Mouse (Mus musculus): ENCODE measurements around the gene Fam126b. TPM values are rescaled to one million over a fixed set of nuclear protein-coding genes. Genes with fewer than 3 reads are reported as not detected.
A peak's percentile ranks its signal among the peaks of the same experiment; 100 is the strongest.
"Not testable (repeated sequence)": the region's sequence is repeated elsewhere in the genome, so short reads cannot be mapped to it uniquely, and the experiment has no call there.

Fam126b gene
- polyA plus RNA-seq, 1 experiment from 2014 or later = 17.7 TPM

GRCm38 (mm10) chr1:58614424-58614823, 28.3 kb upstream of the Fam126b start:
- Histone ChIP-seq H3K9ac (replicated peaks; ENCODE audit: low read depth, low read length) (no peak overlapping the region), H3K27me3 (replicated peaks; ENCODE audit: control insufficient read depth, insufficient read depth, low read length) (no peaks in the 10 kb centered on the region), H3K9me3 (ENCODE audit: control insufficient read depth, low read length) (no peaks in the 10 kb centered on the region), H3K27ac (ENCODE audit: low read length) (no peak overlapping the region), H3K36me3 (ENCODE audit: control insufficient read depth, insufficient read depth) (no peaks in the 10 kb centered on the region), H3K4me1 (replicated peaks; ENCODE audit: control insufficient read depth, insufficient read depth, low read length) (no peaks in the 10 kb centered on the region), H3K4me2 (ENCODE audit: low read length) (no peak overlapping the region), H3K4me3 (replicated peaks; ENCODE audit: low read length) (no peak overlapping the region)
- ATAC-seq = no peak
- 71% methylated on average over 3 of the region's 3 CpGs for WGBS

- Histone ChIP-seq H3K9me3 (ENCODE audit: control insufficient read depth, low read length) (no peaks in the 10 kb centered on the region), H3K9ac (replicated peaks; ENCODE audit: low read depth, low read length) (no peak overlapping the region), H3K4me2 (ENCODE audit: low read length) (no peak overlapping the region), H3K4me1 (replicated peaks; ENCODE audit: control insufficient read depth, insufficient read depth, low read length) (no peaks in the 10 kb centered on the region), H3K4me3 (replicated peaks; ENCODE audit: low read length) (no peak overlapping the region), H3K27me3 (replicated peaks; ENCODE audit: control insufficient read depth, insufficient read depth, low read length) (no peaks in the 10 kb centered on the region), H3K27ac (ENCODE audit: low read length) (no peak overlapping the region), H3K36me3 (ENCODE audit: control insufficient read depth, insufficient read depth) (no peaks in the 10 kb centered on the region)
- WGBS = 86% methylated on average over 6 of the region's 6 CpGs
- no peak for ATAC-seq
Measured at GRCm38 (mm10) chr1:58613786-58614185, 27.7 kb upstream of the Fam126b start.

- no peaks in the 10 kb centered on the region for H3K27me3 ChIP-seq (replicated peaks; ENCODE audit: control insufficient read depth, insufficient read depth, low read length)
- H3K27ac ChIP-seq (ENCODE audit: low read length) = no peak overlapping the region
- ATAC-seq = no peak
- H3K4me1 ChIP-seq (replicated peaks; ENCODE audit: control insufficient read depth, insufficient read depth, low read length) = no peaks in the 10 kb centered on the region
- H3K36me3 ChIP-seq (ENCODE audit: control insufficient read depth, insufficient read depth) = no peaks in the 10 kb centered on the region
- no peaks in the 10 kb centered on the region for H3K9me3 ChIP-seq (ENCODE audit: control insufficient read depth, low read length)
- no peak overlapping the region for H3K4me2 ChIP-seq (ENCODE audit: low read length)
- H3K4me3 ChIP-seq (replicated peaks; ENCODE audit: low read length) = no peak overlapping the region
- 53% methylated on average over 1 of the region's 1 CpGs for WGBS
- H3K9ac ChIP-seq (replicated peaks; ENCODE audit: low read depth, low read length) = no peak overlapping the region
Measured at GRCm38 (mm10) chr1:58610611-58611010, 24.5 kb upstream of the Fam126b start.

- no peaks in the 10 kb centered on the region for H3K9me3 ChIP-seq (ENCODE audit: control insufficient read depth, low read length)
- no peak overlapping the region for H3K4me2 ChIP-seq (ENCODE audit: low read length)
- no peak for ATAC-seq
- 88% methylated on average over 1 of the region's 1 CpGs for WGBS
- H3K4me1 ChIP-seq (replicated peaks; ENCODE audit: control insufficient read depth, insufficient read depth, low read length) = no peaks in the 10 kb centered on the region
- no peaks in the 10 kb centered on the region for H3K27me3 ChIP-seq (replicated peaks; ENCODE audit: control insufficient read depth, insufficient read depth, low read length)
- H3K9ac ChIP-seq (replicated peaks; ENCODE audit: low read depth, low read length) = no peak overlapping the region
- H3K4me3 ChIP-seq (replicated peaks; ENCODE audit: low read length) = no peak overlapping the region
- no peak overlapping the region for H3K27ac ChIP-seq (ENCODE audit: low read length)
- H3K36me3 ChIP-seq (ENCODE audit: control insufficient read depth, insufficient read depth) = no peaks in the 10 kb centered on the region
Measured at GRCm38 (mm10) chr1:58610166-58610565, 24.0 kb upstream of the Fam126b start.

GRCm38 (mm10) chr1:58609591-58609990, 23.5 kb upstream of the Fam126b start:
- H3K36me3 ChIP-seq (ENCODE audit: control insufficient read depth, insufficient read depth); H3K4me3 ChIP-seq (replicated peaks; ENCODE audit: low read length); H3K27me3 ChIP-seq (replicated peaks; ENCODE audit: control insufficient read depth, insufficient read depth, low read length); H3K9ac ChIP-seq (replicated peaks; ENCODE audit: low read depth, low read length); H3K9me3 ChIP-seq (ENCODE audit: control insufficient read depth, low read length); H3K4me2 ChIP-seq (ENCODE audit: low read length); H3K27ac ChIP-seq (ENCODE audit: low read length); ATAC-seq; H3K4me1 ChIP-seq (replicated peaks; ENCODE audit: control insufficient read depth, insufficient read depth, low read length): not testable (repeated sequence)
- 94% methylated on average over 5 of the region's 5 CpGs for WGBS

GRCm38 (mm10) chr1:58603738-58604137, 17.6 kb upstream of the Fam126b start:
- Histone ChIP-seq H3K9ac (replicated peaks; ENCODE audit: low read depth, low read length) (no peak overlapping the region), H3K27ac (ENCODE audit: low read length) (no peak overlapping the region), H3K4me1 (replicated peaks; ENCODE audit: control insufficient read depth, insufficient read depth, low read length) (no peaks in the 10 kb centered on the region), H3K27me3 (replicated peaks; ENCODE audit: control insufficient read depth, insufficient read depth, low read length) (no peaks in the 10 kb centered on the region), H3K4me3 (replicated peaks; ENCODE audit: low read length) (no peak overlapping the region), H3K9me3 (ENCODE audit: control insufficient read depth, low read length) (no peaks in the 10 kb centered on the region), H3K36me3 (ENCODE audit: control insufficient read depth, insufficient read depth) (no peaks in the 10 kb centered on the region), H3K4me2 (ENCODE audit: low read length) (no peak overlapping the region)
- 89% methylated on average over 4 of the region's 4 CpGs for WGBS
- ATAC-seq = no peak

GRCm38 (mm10) chr1:58602681-58603080, 16.6 kb upstream of the Fam126b start:
- H3K4me2 ChIP-seq (ENCODE audit: low read length) = no peak overlapping the region
- H3K9ac ChIP-seq (replicated peaks; ENCODE audit: low read depth, low read length) = no peak overlapping the region
- H3K27me3 ChIP-seq (replicated peaks; ENCODE audit: control insufficient read depth, insufficient read depth, low read length) = no peaks in the 10 kb centered on the region
- H3K4me1 ChIP-seq (replicated peaks; ENCODE audit: control insufficient read depth, insufficient read depth, low read length) = no peaks in the 10 kb centered on the region
- WGBS = 84% methylated on average over 4 of the region's 4 CpGs
- H3K27ac ChIP-seq (ENCODE audit: low read length) = no peak overlapping the region
- H3K36me3 ChIP-seq (ENCODE audit: control insufficient read depth, insufficient read depth) = no peaks in the 10 kb centered on the region
- ATAC-seq = no peak
- H3K4me3 ChIP-seq (replicated peaks; ENCODE audit: low read length) = no peak overlapping the region
- no peaks in the 10 kb centered on the region for H3K9me3 ChIP-seq (ENCODE audit: control insufficient read depth, low read length)

GRCm38 (mm10) chr1:58587491-58587890, 1.4 kb upstream of the Fam126b start:
- H3K4me1 ChIP-seq (replicated peaks; ENCODE audit: control insufficient read depth, insufficient read depth, low read length) = peaks cover 11% of the 10 kb centered on the region
- H3K9me3 ChIP-seq (ENCODE audit: control insufficient read depth, low read length) = no peaks in the 10 kb centered on the region
- H3K9ac ChIP-seq (replicated peaks; ENCODE audit: low read depth, low read length) = no peak overlapping the region
- 94% methylated on average over 1 of the region's 1 CpGs for WGBS
- no peak overlapping the region for H3K27ac ChIP-seq (ENCODE audit: low read length)
- H3K27me3 ChIP-seq (replicated peaks; ENCODE audit: control insufficient read depth, insufficient read depth, low read length) = no peaks in the 10 kb centered on the region
- ATAC-seq = no peak
- peak overlapping the region; percentile 76; the same call in 1 of the 2 replicates for H3K4me2 ChIP-seq (ENCODE audit: low read length)
- H3K36me3 ChIP-seq (ENCODE audit: control insufficient read depth, insufficient read depth) = 0 out of 2 replicates have a peak, but pooled peaks cover 2% of the 10 kb centered on the region
- H3K4me3 ChIP-seq (replicated peaks; ENCODE audit: low read length) = no peak overlapping the region

GRCm38 (mm10) chr1:58585373-58586170, 551 bp downstream of the Fam126b start:
- 6% methylated on average over 36 of the region's 36 CpGs for WGBS
- peak; percentile 77 for ATAC-seq
- Histone ChIP-seq H3K27me3 (replicated peaks; ENCODE audit: control insufficient read depth, insufficient read depth, low read length) (no peaks in the 10 kb centered on the region), H3K4me1 (replicated peaks; ENCODE audit: control insufficient read depth, insufficient read depth, low read length) (peaks cover 11% of the 10 kb centered on the region), H3K36me3 (ENCODE audit: control insufficient read depth, insufficient read depth) (no peaks in the 10 kb centered on the region), H3K4me3 (replicated peaks; ENCODE audit: low read length) (peak overlapping the region; percentile 93), H3K9ac (replicated peaks; ENCODE audit: low read depth, low read length) (peak overlapping the region; percentile 80), H3K4me2 (ENCODE audit: low read length) (peak overlapping the region; percentile 70), H3K9me3 (ENCODE audit: control insufficient read depth, low read length) (no peaks in the 10 kb centered on the region), H3K27ac (ENCODE audit: low read length) (0 out of 2 replicates have a peak overlapping the region, but pooled peaks have one; percentile 29)
